Mouse (Mus musculus) right cerebral cortex, postnatal 25 days (tissue): ENCODE measurements around the gene Srd5a3.
A peak's percentile ranks its signal among the peaks of the same experiment; 100 is the strongest.

ENCODE experiments used
- DNase-seq: peaks from one replicate; pipeline ENCODE4 v3.0.0; 2022

The Srd5a3 gene

DNA sequence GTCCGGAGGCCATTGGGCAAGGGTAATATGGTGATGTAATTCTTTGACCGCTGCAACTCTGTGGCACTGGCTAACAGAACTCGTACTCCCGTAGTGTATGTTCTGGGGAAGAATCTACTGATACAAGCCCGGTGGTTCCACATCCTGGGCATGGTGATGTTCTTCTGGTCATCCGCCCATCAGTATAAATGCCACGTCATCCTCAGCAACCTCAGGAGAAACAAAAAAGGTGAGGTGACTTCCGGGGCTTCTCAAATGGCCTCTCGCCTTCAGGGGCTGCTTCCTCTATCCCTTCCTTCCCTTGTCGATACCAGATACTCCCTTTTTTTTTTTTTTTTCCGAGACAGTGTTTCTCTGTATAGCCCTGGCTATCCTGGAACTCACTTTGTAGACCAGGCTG is 13.4 kb downstream of the Srd5a3 start:
- DNase-seq = no peak

DNA sequence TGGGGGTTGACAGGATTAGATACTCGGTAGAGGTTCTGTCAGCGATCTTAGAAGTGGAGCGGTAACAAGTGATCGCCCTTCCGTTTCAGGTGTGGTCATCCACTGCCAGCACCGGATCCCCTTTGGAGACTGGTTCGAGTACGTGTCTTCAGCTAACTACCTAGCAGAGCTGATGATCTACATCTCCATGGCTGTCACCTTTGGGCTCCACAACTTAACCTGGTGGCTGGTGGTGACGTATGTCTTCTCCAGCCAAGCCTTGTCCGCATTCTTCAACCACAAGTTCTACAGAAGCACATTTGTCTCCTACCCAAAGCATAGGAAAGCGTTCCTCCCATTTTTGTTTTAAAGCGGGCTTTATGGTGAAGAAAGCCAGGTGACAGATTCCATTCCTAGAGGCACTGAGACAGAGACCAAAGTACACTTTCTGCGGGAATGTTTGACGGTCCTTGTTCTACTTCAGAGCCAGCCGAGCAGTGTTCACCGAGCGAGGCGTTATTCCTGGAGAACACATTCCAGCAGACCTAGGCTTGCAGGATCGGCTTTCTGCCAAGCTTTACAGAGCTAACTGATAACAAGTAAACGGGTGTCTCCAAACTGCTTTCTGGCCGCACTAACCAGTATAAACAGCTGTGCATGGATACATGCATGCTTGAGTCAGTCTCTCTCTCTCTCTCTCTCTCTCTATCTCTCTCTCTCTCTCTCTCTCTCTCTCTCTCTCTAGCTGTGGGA is 14.5 kb downstream of the Srd5a3 start:
- no peak for DNase-seq

DNA sequence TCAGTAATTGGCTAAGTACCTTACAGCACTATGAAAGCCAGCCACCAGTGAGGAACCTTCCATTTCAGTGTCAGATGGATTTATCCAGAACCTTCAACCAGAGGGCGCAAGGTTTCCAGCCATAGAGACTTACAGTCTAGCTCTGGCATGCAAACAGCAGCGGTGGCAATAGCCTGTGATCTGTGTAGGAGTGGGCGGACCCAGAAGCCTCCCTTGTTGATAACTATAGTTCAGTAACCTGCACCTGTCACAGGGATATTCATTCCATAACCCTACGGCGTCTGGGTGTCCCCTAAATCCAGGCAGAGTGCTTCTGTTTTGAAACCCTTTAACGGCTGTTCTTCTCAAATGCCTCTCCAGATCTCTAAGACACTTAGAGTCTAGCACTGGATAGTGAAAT is 19.5 kb downstream of the Srd5a3 start:
- no peak for DNase-seq

DNA sequence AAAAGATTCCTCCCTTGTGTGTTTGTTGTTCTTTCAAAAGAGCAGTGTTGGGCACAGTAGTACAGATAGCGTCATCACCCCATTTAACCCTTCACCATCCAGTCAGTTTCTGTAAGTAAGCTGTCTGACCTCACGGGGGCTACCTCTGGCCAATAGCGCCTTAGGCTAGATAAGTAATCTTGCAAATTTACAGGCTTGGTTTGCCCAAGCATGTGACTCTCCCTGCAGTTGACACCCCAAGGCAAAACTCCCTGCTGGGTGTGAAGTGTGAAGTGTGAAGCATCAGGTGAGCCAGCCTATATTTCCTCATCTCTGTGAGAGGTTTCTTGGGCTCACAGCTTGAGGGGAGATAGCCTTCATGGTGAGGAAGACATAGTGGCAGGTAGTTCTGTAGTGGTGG is 20.0 kb downstream of the Srd5a3 start:
- no peak for DNase-seq

DNA sequence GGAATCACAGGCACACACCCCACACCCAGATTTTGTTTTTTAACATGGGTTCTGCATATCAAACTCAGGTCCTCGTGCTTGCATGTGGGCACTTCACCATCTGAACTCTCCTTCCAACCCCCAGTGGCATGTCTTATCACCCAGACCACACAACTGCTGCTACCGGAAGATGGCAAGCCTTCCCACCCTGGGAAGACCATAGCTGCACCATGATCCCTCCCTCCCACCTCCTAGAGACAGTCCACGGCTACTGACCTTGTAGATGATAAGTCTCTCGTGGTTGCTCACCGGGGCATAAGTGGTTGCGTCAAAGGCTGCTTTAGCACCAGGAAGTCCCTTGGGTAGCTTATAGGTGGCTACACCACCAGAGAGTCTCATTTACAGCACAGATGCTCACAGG is 21.4 kb downstream of the Srd5a3 start:
- no peak for DNase-seq

DNA sequence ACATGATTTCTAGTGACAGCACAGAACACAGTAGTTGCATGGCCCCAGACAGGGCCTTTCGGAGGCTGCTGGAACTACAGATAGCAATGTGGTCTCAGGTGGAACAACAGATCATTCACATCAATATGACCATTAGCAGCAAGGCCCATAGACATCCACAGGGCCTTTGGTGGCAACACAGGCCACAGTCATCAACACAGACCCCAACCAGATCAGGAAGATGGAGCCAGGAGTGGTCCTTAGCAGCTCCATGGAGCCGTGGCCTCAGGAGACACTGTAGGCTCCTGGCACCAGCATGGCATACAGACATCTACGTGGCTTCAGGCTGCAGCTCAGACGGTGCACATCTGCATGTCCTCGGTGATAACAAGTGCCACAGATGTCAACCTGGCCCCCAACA is 22.9 kb downstream of the Srd5a3 start:
- no peak for DNase-seq

DNA sequence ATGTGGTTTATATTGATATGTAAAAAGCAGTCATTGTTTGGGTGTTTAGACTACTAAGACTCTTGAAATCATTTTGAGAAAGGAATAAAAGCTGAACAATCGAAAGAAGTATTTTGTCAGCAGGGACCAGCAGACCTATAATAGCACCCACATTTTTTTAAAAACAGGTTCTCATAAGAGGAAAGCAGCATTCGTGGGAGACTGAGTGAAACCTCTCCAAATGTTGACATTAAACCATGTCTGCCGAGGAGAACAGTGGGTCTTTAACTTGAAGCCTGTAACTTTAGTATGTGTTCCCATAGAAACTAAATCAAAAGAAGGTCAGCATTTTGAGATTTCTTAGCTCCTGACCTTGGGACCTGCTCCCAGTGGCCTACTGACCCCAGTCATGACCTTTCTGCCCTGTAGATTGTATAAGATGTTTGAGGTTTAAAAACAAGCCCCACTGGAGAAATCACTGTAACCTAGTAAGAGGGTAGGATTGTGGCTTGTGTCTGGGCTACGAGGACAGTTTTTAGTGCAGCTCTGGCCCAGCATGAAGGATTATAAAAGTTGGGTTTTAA is 23.8 kb downstream of the Srd5a3 start:
- no peak for DNase-seq

DNA sequence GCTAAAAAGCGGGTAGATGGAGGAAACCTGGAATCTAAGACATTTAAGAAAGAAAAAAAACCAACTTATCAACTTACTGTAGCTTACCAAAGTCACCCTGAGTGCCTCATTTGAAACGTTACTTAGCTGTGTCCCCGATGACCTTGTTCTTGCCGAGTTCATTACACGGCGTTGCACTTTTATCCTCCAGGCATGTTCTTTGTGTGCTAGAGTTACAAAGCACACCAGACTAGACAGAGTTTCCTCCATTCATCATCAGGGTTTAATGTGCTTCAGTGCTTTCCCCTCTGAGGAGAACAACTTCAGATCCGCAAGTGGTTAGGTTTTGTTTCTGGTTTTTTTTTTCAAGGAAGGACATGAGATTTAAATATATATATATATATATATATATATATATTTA is 24.8 kb downstream of the Srd5a3 start:
- DNase-seq = no peak

DNA sequence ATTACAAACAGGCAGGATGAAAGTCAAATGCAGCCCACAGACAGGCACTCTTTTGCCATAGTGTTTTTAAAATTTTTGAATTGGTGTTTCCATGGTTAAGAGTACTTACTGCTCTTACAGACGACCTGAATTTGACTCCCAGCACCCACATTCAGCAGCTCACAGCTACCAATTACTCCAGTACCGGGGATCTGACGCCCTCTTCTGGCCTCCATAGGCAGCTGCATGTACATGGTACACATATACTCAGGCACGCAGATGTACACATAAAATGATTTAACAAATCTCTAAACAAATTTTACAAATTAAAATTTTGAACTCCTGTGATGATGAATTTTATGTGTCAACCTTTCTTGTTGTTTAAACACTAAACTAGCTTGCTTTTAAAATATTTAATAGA is 30.5 kb downstream of the Srd5a3 start:
- no peak for DNase-seq

DNA sequence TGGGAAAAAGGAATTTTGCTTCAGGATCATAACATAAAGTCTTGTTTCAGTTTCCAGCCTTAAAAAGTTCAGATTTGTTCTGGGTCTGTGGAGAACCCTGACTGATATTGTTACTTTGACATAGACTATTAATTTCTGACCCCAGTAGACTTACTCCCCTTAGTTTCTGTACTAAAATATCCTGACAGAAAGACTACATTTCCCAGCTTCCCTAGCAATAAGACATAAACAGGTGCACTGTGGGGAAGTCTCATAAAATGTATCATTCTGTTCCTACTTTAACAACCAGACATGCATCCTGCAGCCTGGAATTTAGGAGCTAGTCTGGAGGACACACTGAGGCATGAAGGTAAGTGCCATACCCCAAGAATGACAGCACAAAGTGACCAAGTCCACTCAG is 31.0 kb downstream of the Srd5a3 start:
- no peak for DNase-seq

DNA sequence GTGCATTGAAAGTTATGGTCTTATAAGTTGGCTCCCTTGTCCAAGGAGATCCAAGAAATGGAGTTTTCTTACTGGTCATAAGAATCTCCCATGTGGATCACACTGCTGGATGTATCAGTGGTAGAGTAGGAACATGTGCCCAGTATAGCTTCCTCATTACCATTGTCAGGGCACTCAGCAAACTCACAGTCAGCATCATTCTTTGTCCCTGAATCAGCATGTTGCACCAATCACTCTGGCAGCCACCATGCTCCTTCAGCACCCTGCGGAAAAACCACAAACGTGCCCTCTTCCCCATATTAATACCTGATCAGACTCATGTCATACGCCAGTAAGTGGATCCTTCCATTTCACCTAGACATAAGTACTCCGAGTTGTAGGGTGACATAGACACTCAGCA is 35.0 kb downstream of the Srd5a3 start:
- DNase-seq = no peak

DNA sequence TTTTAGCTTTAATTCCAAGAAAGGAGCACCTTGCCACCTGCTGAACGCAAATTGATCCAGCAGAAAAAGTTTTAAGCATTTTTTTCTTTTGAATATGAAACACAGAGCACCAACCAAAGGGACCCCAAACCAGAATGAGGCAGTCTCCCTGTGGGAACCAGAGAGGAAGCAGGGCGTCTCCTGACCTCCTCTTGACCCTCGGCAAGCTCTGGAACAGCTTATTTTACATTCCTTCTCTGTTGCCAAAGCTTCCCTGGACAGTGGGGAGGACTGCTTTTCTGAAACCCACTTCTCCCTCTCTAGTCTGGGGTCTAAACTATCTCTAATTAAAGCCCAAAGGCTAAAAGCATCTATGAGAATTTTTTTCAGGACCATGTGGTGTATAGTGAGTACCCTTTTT is 36.3 kb downstream of the Srd5a3 start:
- no peak for DNase-seq

DNA sequence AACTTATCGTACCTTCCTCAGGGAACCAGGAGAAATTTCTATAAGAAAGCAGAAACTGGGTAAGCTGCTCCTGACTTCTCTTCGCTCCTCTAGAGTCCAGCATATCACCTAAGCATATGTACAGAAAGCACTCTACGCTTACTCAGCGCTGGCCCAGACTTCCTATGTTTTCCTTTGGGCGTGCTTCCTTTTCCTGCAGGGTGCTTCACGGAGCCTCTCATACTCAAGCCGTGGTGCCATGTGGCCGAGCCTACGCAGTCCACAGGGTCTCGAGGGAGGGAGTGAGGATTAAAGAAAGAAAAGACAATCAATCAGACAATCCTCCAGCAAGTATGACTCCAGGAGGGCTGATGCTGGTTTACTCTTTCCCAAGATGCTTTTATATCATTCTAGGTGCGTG is 36.8 kb downstream of the Srd5a3 start:
- no peak for DNase-seq

DNA sequence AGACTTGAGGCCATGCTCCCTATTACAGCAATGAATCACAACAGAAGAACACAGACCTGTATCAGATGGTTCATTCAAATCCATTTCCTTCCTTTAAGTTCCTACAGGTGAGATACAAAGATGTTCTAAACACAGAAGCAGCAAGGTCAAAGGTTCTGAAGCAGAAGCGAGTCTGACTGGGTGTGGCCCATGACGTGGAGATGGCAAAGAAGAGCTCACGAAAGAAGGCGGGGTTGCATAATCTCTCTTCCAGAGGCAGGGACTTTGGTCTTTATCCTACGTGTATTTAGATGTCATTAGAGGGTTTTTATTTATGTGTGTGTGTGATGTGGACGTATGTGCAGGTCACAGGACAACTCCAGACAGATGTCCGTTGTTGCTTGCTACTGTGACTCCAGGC is 37.6 kb downstream of the Srd5a3 start:
- DNase-seq = no peak

DNA sequence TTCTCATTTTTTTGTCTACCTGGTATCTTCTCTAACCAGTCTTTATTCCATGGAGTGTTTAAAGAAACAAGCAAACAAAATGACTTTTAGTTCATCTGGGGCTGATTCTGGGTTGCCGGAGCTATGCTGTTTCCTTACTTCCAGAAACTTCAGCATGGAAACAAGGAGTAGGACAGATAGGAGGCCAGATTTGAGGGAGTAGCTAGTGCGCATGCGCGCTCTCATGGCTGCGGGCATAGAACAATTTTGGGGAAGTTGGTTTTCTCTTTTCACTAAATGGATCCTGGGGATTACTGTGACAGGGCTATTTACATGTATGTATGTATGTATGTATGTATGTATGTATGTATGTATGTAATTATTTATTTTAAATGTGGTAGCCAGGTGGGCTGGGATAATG is 39.1 kb downstream of the Srd5a3 start:
- DNase-seq = no peak

DNA sequence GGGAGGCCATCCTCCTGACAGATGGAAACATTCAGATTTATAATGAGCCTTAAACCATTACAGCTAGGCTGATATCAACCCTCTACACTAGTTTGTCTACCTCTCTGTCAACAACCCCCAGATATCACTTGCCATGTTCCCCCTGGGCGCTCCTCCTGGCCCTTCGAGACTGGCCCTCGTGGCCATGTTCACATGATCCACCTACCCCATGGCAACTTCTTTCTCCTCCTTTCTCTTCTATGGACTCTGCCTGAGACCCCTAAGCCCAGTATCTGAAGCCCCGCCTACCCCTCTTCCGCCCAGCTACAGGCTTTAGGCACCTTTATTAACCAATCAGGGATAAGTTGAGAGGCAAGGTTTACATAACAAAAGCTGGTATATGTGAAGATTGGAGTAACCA is 39.7 kb downstream of the Srd5a3 start:
- DNase-seq = no peak

DNA sequence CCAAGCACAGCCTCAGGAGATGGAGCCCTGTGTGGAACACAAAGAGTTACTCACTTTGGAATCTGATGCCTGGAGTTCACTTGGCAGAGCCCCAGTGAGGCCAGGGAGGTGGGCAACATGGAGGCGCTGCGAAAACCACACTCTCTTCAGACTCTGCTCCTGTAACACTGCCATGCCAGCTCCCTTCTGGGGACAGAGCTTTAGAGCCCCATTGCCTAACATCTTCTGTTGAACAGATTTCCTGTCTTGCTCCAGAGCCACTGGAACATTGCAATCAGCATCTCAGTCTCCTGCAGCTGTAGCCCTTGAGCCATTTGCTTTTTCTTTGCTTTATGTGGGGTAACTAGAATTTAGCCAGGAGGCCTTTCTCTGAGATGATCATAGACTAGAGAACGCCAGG is 42.3 kb downstream of the Srd5a3 start:
- no peak for DNase-seq

DNA sequence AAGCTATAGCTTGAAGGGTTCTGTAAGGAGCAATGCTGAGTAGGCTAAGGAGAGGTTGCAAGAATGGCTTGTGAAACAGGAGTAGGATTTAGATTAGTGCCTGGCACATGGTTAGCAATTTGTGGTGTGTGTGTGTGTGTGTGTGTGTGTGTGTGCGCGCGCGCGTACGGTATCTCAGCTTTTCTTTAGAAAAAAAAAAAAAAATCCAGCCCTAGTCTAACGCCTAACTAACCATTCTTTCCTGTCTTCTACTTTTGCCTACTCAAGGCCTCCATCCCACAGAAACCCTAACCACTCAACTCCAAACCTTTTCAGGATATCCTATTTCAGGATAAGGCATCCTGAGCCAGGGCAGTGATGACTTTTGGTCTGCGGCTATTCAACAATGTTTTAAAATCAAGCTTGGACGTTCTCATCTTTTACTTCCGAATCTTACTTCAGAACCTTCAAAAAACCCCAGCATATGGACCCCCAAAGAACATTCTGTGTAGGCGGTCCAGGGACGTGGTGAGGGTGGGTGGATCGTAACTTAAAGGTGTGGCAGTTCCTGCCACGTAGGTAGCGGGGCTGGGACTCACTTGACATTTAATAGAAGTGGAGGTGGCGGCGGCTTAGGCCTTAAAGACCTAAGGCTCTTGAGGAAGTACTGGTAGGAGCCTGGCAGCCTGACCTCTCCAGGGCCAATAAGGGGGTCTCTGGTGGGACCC is 43.1 kb downstream of the Srd5a3 start:
- no peak for DNase-seq

DNA sequence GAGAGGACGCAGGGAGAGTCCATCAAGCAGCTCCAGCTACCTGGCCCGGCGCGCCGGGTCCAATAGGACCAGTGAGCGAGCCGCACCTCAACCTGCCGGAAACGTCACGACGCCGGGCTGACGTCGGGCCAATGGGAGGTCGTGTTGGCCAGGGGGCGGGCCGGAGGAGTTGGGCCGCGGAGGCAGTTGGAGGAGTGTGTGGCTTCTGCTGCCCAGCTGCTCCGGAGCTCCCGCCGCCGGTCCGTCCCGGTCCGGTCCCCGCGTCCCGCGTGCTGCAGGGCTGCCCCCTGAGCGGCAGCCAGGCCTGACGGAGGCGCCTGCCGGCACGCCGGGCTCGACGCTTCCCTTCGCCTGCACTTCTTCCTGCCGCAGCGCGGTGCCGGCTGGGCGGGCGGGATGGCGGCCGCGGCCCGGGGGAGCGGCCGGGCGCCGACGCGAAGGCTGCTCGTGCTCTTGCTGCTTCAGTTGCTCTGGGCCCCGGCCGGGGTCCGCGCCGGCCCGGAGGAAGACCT is 43.7 kb downstream of the Srd5a3 start, which contains the start of gene Tmem165:
TSS of gene Tmem165 (plus strand) at position 131 of the 512 bp plus-strand sequence.
- DNase-seq = peak; percentile 98

DNA sequence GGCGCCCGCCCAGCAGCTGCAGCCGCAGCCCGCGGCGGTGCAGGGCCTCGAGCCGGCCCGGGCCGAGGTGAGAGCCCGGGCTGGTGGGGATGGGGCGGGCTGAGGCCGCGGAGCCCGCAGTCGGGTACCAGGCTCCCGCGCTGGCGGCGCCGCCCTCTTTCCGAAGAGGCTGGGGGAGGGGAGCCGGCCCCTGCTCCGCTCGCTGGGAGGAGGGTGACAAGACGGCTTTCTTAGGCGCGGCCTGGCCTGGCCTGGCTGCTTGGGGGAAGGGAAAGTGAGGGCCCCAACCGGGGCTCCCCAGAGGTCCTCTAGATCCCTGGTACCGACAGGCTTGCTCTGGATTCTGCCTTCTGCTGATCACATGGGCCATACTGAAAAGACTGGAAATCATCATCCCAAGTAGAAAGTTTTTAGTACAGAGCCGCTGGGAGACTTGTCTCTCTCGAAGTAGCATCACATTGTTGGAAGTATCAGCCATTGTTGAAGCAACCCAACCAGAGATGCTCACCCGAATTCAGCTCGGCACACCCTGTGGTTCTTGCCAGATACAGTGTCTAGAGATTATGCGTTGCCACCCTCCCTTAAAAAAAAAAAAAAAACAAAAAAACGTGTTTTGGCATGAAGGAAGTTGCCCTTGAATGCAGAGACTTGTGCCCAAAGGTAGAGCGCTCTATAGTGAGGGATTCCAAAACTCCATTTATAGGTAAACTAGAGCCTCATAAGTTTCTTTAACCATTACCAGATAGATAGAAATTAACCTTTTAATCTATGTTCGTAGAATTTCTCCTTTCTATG is 44.4 kb downstream of the Srd5a3 start:
- peak; percentile 64 for DNase-seq

DNA sequence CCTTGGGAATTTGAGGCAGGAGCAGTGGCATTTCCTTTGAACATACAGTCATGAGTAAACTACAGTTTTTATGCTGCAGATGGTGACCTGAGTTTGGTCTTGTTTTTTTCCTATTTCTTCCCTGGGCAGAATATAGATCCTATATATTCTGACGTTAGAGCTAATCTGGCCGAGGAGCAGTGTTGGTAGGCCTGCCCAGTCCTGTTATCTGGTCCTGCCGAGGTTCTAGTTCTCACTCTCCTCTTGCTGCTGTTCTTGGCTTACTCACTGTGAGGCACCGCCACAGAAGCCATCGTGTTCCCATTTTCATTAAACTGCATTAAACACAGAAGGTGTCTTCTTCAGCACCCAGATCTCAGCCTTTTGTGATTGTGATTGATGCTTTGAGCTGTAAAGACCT is 47.8 kb downstream of the Srd5a3 start:
- no peak for DNase-seq

DNA sequence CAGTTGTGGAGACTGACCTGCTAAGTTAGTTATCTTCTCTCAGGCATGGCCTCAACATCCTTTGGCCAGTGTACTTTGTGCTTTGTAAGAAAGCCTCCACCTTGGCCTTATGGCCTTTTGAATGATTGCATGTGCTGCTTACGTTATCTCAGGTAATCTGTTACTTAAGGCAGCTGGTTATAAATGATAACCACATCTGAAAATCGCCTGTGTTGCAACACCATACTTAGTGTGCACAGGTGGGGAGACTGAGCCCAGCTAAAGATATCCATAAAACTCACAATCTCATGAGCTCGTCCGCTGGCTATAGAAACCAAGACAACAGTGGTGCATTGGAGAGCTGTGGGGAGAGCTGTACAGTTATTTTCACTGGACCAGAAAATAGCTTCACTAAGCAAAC is 50.5 kb downstream of the Srd5a3 start:
- DNase-seq = no peak

DNA sequence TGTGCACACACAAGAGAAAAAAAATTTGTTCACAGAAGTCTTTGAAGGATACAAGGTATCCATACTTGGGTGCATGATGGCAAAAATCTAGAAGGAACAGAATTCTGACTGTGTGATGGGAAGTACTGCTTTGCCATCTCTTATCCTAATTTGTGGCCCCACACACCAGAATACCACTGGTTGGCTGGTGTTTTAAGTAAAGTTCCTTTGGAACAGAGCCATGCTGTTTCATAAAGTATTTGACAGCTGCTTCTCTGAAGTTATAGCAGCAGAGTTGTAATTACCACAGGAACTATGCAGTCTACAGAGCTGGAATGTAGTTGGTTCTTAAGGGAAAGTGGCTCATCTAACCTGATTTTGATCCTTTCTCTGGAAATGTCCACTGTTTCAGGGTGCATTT is 53.0 kb downstream of the Srd5a3 start:
- no peak for DNase-seq
